Mouse (Mus musculus): ENCODE results near the gene Pax4.

Gene Pax4

DNA sequence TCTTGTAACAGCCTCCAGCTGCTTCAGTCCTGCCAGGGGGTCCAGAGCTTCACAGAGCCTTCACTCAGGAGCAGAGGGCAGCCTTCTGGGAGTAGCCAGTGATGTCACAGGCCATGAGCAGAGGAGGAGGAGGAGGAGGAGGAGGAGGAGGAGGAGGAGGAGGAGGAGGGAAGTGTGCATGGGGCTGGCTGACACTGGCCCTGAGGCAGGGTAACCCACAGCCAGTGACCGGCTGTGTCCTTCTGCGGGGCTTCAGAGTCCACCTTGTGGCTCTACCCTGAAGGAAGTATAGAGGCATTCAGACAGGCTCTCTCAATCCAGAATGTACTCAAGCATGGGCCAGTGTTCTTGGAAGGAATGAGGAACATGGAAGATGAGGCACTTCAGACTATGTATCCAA, at the start of gene Pax4:
Pax4 (minus strand) TSS at position 101 of the 400 bp plus-strand sequence.
- no peak for DNase-seq (ENCODE audit: extremely low spot score, low spot score)

DNA sequence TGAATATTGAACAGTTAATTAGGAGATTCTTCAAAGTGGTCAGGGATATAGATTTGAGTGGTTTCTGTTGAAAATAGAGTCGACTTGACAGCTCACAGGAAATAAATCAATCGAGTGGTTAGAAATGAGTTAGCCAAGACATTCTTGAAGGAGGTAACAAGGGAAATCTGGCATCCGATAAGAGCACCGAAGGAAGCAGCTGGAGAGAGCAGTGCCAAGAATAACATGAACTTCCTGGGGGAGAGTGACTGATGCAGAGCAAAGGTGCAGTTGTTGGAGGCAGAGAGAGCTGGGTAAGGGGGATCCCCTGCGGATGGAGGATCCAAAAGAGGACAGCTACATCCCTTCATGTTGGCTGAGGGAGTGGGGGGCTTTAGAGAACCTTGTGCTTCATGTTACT, 48.7 kb upstream of the Pax4 start:
- no peak for DNase-seq (ENCODE audit: extremely low spot score, low spot score)

DNA sequence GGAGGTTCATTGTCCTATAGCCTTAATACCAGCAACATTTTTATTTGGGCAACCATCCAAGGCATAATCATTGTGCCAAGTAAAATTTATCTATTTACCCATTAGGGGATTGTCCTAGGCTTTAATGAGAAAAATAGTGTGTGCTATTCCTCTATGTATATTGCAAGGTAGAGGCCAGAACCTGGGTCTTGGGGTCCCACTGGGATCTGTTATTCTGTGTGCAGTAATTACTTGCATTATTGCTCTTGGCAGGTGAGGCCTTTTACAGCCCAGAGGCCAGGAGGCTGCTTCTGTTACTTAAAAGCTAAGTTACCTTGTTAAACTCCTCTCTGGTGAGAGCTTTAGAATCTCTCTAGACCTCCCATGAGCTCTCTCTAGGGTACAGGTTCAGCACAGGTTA, 42.0 kb upstream of the Pax4 start:
- DNase-seq (ENCODE audit: extremely low spot score, low spot score): no peak

DNA sequence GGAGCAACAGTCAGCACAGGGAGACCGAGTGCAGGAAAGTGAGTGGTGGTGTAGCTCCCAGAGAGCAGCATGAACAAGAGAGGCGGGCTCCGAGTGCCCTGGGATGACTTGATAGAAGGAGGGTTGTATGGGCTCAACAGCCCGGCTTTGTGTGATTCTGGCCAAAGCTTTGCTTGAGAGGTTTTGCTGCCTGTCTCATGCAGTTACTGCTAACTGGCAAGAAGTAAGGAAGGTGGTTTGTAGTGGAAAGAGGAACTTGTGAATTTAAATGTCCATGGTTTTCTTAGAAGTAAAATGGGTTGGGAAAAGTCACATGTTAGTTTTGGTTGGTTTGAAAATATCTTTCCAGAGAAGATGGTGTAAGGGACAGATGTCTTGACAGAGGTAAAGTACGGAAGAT, 41.5 kb upstream of the Pax4 start:
- no peak for DNase-seq (ENCODE audit: extremely low spot score, low spot score)

DNA sequence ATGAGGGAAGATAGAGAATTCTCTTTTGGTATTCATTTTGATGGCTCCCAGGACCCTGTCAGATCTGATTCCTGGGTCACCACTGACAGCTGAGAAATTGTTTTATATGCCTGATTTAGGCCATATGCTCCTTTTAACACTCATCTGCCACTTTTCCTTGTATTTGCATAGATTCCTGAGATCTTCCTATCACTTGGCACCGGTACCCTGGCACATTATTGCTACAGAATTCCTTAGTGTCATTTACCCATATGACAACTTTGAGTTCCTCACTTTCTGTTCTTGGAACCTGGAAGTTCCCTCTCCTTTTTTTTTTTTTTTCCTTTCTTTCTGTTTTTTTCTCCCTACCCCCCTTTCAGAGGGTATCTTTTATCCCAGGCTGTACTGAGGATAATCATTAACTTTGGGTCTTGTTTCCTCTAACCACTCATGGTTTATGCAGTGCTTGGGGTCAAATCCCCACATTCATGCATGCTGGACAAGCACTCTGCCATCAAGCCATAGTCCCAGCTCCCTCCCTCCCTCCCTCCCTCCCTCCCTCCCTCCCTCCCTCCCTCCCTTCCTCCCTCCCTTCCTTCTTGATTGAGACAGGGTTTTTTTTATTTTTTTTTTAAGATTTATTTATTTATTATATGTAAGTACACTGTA, 39.2 kb upstream of the Pax4 start:
- no peak for DNase-seq (ENCODE audit: extremely low spot score, low spot score)

DNA sequence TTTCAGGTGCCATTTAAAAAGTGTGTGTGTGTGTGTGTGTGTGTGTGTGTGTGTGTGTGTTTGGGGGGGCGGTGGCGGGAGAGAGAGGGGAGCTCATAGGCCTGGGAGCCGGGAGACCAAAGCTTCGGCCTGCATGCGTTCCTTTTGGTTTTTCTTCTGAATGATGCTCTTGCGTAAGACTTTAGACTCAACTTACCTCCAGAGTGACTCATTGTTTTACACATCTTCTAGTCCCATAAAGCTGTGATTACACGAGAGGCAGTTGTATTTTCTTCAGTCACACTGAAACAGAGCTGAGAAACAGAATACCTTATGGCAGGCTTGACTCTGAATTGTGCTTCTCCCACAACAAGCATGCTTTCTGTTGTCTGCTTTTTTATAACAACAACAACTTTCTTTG, 37.8 kb upstream of the Pax4 start:
- no peak for DNase-seq (ENCODE audit: extremely low spot score, low spot score)

DNA sequence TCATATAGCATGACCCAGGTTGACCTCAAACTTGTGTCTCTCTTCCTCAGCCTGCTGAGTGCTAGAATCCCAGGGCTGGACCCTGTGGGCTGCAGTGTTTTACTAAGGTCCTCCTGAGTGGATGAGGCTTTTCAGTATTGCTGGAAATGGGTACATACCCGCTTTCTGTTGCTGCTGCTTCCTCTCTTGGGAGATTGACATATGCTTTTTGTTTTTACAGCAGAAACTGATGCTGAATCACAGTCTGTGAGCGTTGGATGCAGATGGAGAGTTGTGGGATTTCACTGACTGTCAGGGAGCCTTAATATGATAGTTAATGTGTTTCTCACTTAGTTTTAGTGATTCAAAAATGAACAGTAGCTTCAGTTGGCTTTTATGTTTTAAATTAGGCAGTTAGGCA, 37.3 kb upstream of the Pax4 start:
- DNase-seq (ENCODE audit: extremely low spot score, low spot score): no peak

DNA sequence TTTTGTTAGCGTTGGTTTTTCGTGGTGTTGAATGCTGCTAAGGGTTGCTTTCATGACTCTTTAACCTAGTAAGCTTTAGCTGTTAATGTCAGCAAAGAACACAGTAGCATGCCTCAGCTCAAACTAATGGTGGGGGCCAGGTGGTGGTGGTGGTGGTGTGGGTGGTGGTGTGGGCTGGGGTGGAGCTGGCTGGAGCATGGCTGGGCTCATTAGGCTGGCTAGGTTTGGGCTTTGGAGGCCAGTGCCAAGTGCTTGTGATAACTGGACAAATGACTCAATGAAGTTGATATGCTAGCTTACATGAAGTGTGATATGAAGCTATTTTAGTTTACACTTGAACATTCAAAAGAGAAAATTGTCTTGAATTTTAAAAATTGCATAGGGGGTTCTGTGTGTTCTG, 36.9 kb upstream of the Pax4 start:
- DNase-seq (ENCODE audit: extremely low spot score, low spot score): no peak

DNA sequence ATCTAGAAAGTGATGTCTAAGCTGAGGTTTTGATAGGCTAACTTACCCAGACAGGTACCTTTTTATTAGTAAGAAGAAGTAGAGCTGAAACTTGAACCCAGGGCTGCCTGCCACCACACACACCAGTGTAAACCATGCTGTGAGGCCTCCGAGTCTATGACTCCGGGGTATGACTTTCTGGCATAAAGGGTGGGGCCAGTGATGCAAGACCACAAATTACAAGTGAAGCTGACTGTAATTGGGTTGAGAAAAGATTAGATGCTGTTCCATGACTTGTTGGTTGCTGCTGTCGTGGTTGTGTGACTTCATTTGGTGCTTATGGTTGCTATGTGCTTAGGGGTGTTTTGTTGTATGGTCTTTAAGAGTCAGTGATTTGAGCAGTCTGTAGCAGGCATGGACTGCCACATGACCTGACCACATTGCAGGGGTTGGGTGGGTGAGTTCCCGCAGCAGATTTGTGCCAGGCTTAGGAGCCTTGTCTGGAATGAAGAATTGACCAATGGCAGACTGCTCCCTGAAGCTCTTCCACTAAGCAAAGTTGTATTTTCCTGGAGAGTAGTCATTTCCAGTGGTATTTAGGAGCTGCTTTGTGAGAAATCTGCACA, 33.7 kb upstream of the Pax4 start:
- no peak for DNase-seq (ENCODE audit: extremely low spot score, low spot score)

DNA sequence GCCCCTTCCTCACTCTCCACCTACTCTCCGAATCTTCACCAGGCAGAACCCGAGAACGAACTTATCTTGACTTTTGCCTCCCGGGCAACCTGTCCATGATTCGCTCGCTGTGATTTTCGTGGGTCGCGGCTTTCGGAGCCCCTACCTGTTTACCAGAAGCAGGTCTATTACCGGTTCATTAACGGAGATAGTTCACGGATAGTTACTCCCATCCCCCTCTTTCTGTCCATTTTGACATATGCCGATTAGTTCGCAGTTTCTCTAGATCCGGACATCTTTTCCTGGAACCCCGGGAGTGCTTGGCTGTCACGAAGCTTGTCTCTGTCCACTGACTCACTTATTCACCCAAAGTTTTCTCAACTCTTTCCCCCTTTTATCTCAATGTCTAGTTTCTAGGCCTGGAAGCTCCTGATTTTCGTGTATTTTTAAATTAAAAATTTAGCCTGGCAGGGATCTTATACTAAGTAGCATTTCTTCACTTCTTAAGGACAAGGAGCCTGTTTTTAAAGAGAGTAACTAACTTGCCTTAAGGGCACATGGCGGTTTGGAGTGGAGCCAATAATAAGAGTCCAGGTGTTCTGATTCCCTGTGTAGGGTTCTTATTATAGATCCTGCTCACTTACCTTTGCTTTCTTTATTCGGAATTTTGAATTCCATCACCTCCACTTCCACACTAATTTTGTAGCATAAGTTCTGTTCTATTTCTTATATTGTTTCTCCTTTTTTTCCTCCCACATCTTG, 31.8 kb upstream of the Pax4 start:
- DNase-seq (ENCODE audit: extremely low spot score, low spot score): no peak

DNA sequence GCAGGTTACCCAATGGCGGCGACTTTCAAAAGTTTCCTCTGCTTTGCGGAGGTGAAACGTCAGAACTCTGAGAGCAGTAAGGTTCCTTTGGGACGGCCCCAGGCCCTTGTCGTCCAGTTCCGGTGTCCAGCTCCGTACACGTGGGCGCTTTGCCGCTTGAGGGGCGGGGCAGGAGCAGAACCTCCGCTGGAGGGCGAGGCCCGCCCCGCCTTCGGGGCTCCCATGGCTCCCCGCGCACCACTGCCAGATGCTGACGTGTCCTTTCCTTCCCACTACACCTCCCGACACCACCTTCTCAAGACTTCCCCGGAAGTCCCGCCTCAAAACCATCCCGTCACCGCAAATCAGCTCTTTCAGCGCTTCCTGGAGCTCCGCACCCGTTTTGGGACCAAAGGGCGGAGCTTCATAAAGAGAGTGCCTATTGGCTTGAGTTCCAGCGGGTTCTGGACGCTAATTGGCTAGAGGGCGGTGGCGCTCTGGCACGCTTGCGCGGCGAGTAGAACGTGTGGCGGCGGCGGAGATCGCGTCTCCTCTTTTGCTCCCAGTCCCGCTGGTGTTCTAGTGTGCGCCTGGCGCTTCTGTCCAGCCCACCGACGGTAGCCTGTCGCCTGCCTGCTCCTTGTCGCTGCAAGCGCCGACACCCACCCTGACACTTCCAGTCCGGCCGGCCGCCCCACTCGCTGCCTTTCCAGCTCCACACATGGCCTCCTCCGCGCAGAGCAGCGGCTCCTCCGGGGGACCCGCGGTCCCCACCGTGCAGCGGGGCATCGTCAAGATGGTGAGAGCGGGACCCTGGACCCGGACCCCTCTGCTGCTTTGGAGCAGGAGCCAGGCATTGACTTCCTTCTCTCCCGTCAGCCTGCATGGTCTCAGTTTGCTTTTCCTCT, 31.0 kb upstream of the Pax4 start:
- peak; percentile 93 for DNase-seq (ENCODE audit: extremely low spot score, low spot score)

DNA sequence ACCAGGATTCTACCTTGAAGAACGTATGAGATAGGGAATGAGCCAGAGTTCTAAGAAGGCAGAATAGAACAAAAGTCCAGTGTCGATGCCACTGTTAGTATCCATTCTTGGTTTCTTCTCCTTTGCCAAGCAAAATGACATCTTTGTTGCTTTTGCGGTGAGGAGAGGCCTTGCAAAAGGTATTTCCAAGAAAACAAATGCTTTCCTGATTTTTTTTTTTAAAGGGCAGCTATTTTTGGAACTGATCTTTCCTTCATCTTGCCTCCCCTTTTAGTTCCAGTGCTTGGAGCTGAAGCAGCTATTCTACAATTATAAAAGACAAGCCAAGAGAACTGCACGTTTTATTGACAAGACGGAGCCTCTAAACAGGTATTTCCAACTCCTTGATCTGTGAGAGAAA, 25.7 kb upstream of the Pax4 start, which contains the start of gene Snd1:
Snd1 (plus strand) TSS at position 301 of the 400 bp plus-strand sequence.
- DNase-seq (ENCODE audit: extremely low spot score, low spot score): no peak

DNA sequence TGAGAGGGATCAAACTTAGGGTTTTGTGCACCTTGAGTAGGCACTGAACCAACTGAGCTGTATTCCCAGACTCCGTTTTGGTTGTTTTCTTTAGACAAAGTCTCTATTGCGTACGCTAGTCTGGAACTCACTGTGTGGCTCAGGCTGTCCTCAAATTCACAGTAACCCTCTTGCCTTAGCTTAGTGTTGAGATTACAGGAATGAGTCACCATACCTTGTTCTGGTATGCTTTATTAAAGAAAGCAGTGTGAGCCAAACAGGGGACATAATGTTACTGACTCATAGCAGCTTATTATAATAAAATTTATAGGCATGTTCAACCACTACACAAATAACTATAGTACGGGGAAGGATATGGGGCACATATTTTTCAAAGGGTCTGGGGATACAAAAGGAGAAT, 25.1 kb upstream of the Pax4 start:
- DNase-seq (ENCODE audit: extremely low spot score, low spot score): no peak

DNA sequence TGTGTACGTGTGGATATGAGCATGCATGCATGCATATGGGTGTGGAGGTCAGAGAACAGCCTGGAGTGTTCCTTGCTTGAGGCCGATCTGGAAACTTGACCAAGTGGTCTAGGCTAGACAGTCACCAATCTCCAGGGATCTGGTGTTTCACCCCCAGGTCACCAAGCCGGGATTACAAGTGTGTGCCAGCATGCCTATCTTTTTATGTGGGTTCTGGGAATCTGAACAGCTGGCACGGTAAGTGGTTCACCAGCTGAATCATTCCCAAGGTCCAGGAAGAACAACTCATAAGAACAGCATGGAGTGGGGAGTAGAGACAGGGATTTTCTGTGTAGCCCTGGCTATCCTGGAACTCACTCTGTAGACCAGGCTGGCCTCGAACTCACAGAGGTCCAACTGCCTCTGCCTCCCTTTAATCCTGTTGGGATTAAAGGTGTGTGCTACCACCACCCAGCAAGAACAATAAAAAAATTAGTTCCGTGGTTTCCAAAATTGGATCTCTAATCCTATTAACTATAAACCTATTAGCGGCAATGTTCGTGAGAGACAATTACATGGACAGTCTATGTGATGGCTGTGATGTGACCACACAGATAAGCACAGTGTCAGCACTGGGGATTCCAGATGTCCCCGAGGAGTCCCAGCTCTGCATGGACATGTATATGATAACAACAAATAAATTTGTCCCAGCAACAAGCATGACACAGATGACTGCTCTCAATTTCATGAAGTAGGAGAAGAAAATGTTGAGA, 22.3 kb upstream of the Pax4 start:
- no peak for DNase-seq (ENCODE audit: extremely low spot score, low spot score)

DNA sequence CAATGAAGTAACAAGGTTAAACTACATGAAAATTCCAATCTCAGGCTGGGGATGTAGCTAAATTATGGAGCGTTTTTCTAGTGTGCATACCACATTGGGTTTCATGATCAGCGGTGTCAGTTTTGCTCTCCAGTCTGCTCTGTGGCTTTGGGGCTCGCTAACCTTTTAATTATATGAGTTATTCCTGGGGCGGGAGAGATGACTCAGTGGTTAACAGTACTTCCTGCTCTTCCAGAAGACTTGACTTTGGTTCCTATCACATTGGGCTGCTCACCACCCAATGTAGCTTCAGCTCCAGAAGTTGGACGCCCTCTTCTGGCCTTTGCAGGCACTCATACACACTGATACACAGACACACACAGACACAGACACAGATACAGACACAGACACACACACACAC, 21.5 kb upstream of the Pax4 start:
- DNase-seq (ENCODE audit: extremely low spot score, low spot score): no peak

DNA sequence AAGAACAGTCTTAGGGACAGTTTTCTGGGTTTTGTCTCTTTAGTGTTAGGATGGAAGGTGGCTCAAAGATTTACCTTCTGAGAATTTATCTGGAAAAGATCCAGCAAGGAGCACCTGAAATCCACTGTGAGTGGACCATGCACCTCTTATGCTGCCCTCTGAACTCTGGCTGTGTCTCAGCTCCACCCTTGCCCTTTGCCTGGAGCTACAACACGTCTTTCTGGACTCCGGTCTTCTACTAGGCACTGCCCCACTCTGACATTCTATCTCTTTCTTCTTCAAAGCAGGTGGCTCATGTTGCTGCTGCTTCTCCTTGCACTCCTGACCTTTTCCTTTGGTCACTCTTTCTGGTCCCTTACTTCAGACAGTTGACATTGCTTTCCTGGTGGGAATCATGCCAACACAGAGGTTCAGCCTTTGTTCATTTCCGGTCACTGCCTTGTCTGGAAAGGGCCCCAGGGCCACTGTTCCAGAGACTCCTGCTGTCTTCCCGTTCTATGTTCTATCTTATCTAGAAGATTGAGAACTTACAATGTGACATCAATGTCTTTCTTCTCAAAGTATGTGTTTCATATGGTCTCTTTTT, 21.0 kb upstream of the Pax4 start:
- no peak for DNase-seq (ENCODE audit: extremely low spot score, low spot score)

DNA sequence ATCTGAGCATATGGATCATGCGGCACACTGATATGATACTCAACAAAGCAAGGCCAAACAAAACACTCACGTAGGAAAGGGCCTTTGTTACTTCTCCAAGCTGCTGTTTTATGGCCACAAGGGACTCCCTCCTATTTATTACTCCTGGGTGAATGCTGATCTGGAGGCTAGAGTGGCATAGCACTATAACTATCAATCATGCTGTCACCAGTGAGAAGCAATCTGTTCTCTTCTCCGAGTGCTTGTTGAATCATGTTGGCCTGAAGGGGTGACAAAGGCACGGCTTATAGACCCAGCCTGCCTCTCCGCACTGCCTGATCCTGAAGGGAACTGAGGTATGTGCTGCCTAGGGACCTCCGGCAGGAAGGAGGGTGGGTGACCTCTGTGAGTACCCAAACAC, 15.5 kb upstream of the Pax4 start:
- peak; percentile 29 for DNase-seq (ENCODE audit: extremely low spot score, low spot score)

DNA sequence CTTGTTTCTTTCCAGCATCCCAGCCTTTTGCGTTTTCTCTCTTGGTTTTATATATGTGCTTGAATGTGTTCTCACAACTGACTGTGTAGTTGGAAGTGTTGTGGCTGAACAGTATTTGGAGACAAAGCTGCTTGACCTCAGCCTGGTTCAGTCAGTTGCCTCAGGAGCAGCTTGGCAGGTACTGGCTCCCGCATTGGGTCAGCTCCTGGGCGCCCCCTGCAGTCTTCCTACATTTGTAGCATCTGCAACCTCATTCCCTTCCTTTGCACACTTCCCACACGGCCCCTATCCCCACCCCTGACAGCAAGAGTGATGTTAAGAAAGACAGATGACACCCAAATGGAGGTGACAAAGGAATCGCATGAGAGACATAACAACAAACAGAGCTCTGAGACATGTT, 11.4 kb upstream of the Pax4 start:
- peak; percentile 32 for DNase-seq (ENCODE audit: extremely low spot score, low spot score)

DNA sequence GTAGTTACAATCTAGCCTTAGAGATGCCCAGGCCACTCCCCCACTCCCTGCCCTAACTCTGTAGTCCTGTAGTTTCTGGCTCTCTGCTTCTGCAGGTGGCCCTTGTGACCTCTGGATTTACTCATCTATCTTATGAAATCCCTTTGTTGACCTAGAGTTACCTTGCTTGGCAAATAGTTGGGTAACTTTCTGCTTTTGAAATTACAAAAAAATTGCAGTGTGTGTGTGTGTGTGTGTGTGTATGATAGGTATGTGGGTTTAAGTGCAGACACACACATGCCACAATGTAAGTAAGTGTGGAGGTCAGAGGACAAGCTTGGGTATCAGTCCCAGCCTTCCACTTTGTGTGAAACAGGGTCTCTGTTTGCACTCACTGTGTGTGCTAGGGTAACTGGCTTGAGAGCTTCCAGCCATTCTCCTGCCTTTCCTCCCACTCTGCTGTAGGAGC, 10.1 kb upstream of the Pax4 start:
- DNase-seq (ENCODE audit: extremely low spot score, low spot score): no peak

DNA sequence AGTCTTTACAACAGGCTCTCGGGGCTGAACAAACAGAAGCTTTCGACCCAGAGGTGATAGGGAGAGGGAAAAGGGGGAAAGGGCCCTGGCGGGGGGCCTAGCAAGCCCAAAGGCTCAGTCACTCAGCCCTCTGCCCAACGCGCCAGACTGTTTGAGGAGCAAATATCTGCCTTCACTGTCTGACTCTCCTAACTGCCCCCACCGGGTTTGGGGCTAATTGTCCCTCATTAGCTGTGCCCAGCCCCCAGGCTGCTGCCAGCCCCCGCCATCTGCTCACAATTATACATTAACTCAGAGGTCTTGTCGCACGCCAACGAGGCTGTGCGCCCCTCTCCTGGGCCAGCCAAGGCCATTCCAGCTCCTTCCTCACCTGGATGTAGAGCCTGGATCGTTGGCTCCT, 1.8 kb upstream of the Pax4 start:
- no peak for DNase-seq (ENCODE audit: extremely low spot score, low spot score)

DNA sequence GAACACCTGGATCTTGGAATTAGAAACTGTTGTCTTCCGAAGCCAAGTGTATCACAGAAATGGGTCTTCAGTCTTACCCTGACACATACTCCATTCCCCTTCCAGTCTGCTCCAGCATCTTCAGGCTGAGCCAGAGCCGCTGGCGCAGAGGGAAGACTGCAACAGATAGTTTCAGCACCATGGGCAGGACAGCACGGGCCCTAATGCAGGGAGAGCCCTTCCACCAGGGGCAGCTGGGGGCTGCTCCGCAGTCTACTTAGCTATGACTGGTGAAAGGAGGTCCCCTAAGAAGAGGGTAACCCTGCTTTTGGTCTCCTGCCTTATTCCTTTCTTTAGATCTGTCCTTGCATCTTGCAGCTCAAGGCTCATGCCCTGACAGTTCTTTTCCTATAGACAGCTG, 1.3 kb upstream of the Pax4 start:
- peak; percentile 17 for DNase-seq (ENCODE audit: extremely low spot score, low spot score)
